Mouse (Mus musculus) embryonic facial prominence, embryonic 13.5 days (tissue): ENCODE results near the gene Cgn. TPM values are rescaled to one million over a fixed set of nuclear protein-coding genes. Genes with fewer than 3 reads are reported as not detected.

Experiments used
- ATAC-seq: fragments of 200-750 bp; cut with Nextera tagmentation; 2 replicates; pipeline ENCODE4 v1.8.0; 2017; ENCODE audit warnings: low read depth; ENCODE audit not compliant: insufficient number of reproducible peaks, insufficient read depth, low FRiP score, low TSS enrichment
- H3K27ac ChIP-seq: fragments of 300-500 bp; sonication (generic); 2 replicates; pipeline ENCODE4 v1.5.1; 2015; ENCODE audit warnings: moderate library complexity, mild to moderate bottlenecking, inconsistent platforms
- H3K27me3 ChIP-seq: fragments of 300-500 bp; sonication (generic); 2 replicates; pipeline ENCODE4 v1.6.1; 2015; ENCODE audit warnings: mild to moderate bottlenecking, inconsistent platforms
- H3K36me3 ChIP-seq: fragments of 300-500 bp; sonication (generic); 2 replicates; pipeline ENCODE4 v1.6.1; 2015; ENCODE audit warnings: mild to moderate bottlenecking, inconsistent platforms
- H3K4me1 ChIP-seq: fragments of 300-500 bp; sonication (generic); 2 replicates; pipeline ENCODE4 v1.6.1; 2015; ENCODE audit warnings: inconsistent platforms
- H3K4me2 ChIP-seq: fragments of 300-500 bp; sonication (generic); 2 replicates; pipeline ENCODE4 v1.6.1; 2015; ENCODE audit warnings: moderate library complexity, mild to moderate bottlenecking, inconsistent platforms
- H3K4me3 ChIP-seq: fragments of 300-500 bp; sonication (generic); 2 replicates; pipeline ENCODE4 v1.5.1; 2015; ENCODE audit warnings: mild to moderate bottlenecking, inconsistent platforms
- H3K9ac ChIP-seq: fragments of 300-500 bp; sonication (generic); 2 replicates; pipeline ENCODE4 v1.6.1; 2015; ENCODE audit warnings: mild to moderate bottlenecking, inconsistent platforms
- H3K9me3 ChIP-seq: fragments of 300-500 bp; sonication (generic); 2 replicates; pipeline ENCODE4 v1.6.1; 2016; ENCODE audit warnings: inconsistent platforms
- WGBS: fragments of 180-500 bp; shearing (Covaris S2); methylation state at CpG from one replicate; pipeline ENCODE4 v1.1.7; 2015; ENCODE audit warnings: mixed read lengths; 5-methylcytosine and 5-hydroxymethylcytosine counted together
- polyA plus RNA-seq: library from polyadenylated mRNA; unstranded; fragments of >200 nt; fragmentation: Nextera tagmentation; extraction: Ambion mirVana; gene quantifications from 2 replicates; pipeline ENCODE4 v1.2.1, GENCODE M21; 2015

Cgn gene
- polyA plus RNA-seq: 7.2 and 9.7 TPM in 2 replicates

DNA sequence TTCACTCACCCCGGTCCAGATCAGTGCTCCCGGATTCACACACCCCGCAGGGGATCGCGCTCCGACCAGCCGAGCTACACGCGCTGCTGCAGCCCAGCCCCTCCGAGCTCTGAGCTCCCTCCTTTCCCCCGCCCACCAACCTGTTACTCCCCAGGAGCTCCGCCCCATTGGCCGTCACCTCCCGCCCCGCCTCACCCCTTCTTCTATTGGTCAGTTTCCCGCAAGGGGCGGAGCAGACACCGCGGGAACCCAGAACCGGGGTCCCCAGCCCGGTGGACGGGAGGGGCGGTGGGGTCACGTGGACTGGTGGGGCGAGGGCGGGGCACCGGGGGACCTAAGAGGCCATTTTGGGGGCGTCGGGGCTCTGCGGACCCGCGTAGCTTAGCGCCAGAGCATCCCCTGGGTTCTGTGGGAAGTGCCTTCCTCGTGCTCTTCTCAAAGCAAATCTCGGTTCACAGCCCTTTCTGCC is at the start of gene Cgn:
TSS of gene Cgn (minus strand) at position 126 of the 469 bp plus-strand sequence.
- Histone ChIP-seq H3K4me2 (peak within 1 kb of the TSS; percentile 89), H3K9me3 (no peaks in the 10 kb centered on the region), H3K27ac (peak within 1 kb of the TSS; percentile 68), H3K9ac (peak within 1 kb of the TSS; percentile 74), H3K4me1 (peaks cover 12% of the 10 kb centered on the region), H3K27me3 (peaks cover 11% of the 10 kb centered on the region), H3K36me3 (no peaks in the 10 kb centered on the region), H3K4me3 (peak within 1 kb of the TSS; percentile 55)
- 1% methylated on average over 35 of the region's 35 CpGs for WGBS
- ATAC-seq: peak; percentile 90

DNA sequence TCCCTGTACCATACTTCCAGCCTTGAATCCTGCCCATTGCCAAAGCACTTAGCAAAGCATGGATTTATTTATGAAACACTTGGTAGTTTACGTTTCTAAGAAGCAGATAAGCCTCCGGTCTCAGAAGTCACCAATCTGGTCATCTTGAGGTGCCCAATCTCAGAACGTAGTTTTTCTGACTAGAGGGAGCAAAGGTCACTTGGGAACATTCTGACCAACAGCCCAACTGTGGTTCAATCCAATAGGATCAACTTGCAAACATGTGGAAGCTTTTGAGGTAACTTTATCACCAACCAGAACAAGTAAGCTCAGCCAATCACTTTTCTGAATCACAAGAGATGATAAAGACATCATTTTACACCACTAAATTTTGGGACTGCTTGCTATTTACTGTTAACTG is 49.1 kb upstream of the Cgn start:
- no peak overlapping the region for H3K4me2 ChIP-seq
- H3K4me1 ChIP-seq: peaks cover 18% of the 10 kb centered on the region
- no peak overlapping the region for H3K27ac ChIP-seq
- 0 out of 2 replicates have a peak, but pooled peaks cover 3% of the 10 kb centered on the region for H3K9me3 ChIP-seq
- 0 out of 2 replicates have a peak, but pooled peaks cover 11% of the 10 kb centered on the region for H3K27me3 ChIP-seq
- no peak overlapping the region for H3K9ac ChIP-seq
- no peak for ATAC-seq
- no peak overlapping the region for H3K4me3 ChIP-seq
- H3K36me3 ChIP-seq: no peaks in the 10 kb centered on the region
- WGBS: 73% methylated on average over 3 of the region's 3 CpGs

DNA sequence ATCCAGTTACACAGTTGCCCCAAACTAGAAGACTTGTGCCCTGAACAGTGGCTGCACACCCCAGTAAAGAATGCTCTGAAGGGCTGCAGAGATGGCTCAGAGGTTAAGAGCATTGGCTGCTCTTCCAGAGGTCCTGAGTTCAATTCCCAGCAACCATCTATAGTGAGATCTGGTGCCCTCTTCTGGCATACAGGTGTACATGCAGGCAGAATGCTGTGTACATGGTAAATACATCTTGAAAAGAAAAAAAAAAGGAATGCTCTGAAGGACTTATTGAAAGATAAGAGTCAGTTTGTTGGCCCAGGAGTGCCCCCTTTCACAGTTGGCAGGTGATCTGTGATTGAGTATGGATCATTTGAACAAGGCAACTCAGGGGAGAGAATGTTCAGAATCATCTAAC is 47.1 kb upstream of the Cgn start:
- H3K4me2 ChIP-seq: no peak overlapping the region
- ATAC-seq: no peak
- no peak overlapping the region for H3K4me3 ChIP-seq
- no peak overlapping the region for H3K27ac ChIP-seq
- no peaks in the 10 kb centered on the region for H3K36me3 ChIP-seq
- 0 out of 2 replicates have a peak, but pooled peaks cover 3% of the 10 kb centered on the region for H3K9me3 ChIP-seq
- no peaks in the 10 kb centered on the region; the same call in 1 of the 2 replicates for H3K4me1 ChIP-seq
- 0 out of 2 replicates have a peak, but pooled peaks cover 11% of the 10 kb centered on the region for H3K27me3 ChIP-seq
- H3K9ac ChIP-seq: no peak overlapping the region

DNA sequence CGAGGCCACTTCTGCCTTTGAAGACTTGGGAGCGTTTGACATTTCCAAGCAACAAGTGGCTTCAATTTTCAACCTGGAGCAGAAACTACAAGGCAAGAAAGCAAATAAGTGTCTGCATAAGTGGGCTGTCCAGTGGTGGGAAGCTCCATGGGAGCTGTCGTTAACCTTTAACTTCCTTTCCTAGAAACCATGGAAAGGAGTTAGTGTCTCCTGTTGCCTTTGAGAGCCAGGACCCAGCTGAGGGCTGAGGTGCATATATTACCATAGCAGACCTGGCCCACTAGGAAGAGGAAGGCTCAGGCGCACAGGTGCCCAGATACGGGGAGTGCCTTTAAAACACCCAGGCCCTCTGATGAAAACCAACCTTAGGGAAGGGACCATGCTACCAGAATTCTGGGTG is 46.4 kb upstream of the Cgn start:
- Histone ChIP-seq H3K4me2 (no peak overlapping the region), H3K4me3 (no peak overlapping the region), H3K27me3 (0 out of 2 replicates have a peak, but pooled peaks cover 11% of the 10 kb centered on the region), H3K27ac (no peak overlapping the region), H3K4me1 (no peaks in the 10 kb centered on the region), H3K9ac (no peak overlapping the region), H3K9me3 (0 out of 2 replicates have a peak, but pooled peaks cover 3% of the 10 kb centered on the region), H3K36me3 (no peaks in the 10 kb centered on the region)
- WGBS: 74% methylated on average over 5 of the region's 5 CpGs
- no peak for ATAC-seq

DNA sequence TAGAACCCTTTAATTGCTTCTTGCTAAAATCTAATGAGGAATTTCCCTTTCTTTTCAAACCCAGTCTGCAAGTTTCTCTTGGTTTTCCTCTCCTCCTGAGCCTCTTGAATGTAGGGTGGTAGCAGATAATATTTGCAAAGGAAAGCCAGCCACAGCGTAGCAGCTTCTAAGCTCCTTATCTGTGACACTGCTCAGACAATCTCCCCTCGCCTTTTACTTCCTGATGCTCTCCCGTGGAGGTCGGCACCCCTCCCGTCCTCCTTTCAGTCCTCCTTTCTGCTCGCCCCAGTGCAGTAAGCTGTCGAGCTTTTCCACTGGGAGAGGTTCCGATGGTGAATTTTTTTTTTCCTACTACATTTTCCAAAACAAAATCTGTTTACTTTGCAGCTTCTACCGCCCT is 45.8 kb upstream of the Cgn start:
- WGBS: 19% methylated on average over 9 of the region's 9 CpGs

DNA sequence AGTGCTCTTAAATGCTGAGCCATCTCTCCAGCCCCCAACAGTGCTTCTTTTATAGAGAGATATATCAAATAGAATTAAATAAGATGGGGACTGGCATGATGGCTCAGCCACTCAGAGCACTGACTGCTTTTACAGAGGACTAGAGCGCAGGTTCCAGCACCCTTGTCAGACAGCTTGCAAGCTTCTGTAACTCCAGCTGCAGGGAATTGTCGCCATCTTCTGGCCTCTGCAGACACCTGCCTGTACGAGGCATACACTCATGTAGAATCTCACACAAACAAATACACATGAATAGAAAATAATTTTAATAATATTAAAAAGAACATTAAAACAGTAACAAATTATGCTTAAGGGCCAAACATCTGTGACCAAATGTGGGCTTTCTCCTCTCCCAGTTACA is 37.8 kb upstream of the Cgn start:
- H3K9me3 ChIP-seq: no peaks in the 10 kb centered on the region
- H3K4me1 ChIP-seq: 0 out of 2 replicates have a peak, but pooled peaks cover 5% of the 10 kb centered on the region
- H3K9ac ChIP-seq: no peak overlapping the region
- H3K27me3 ChIP-seq: no peaks in the 10 kb centered on the region
- H3K36me3 ChIP-seq: no peaks in the 10 kb centered on the region
- H3K4me3 ChIP-seq: no peak overlapping the region
- ATAC-seq: no peak
- H3K27ac ChIP-seq: no peak overlapping the region
- H3K4me2 ChIP-seq: no peak overlapping the region
- WGBS: 74% methylated on average over 3 of the region's 3 CpGs

More for the DNA sequence above, 45.8 kb upstream of the Cgn start:
- H3K27ac ChIP-seq: no peak overlapping the region
- H3K4me1 ChIP-seq: no peaks in the 10 kb centered on the region
- H3K4me2 ChIP-seq: no peak overlapping the region
- H3K36me3 ChIP-seq: no peaks in the 10 kb centered on the region
- no peak for ATAC-seq
- 0 out of 2 replicates have a peak, but pooled peaks cover 3% of the 10 kb centered on the region for H3K9me3 ChIP-seq
- no peak overlapping the region for H3K4me3 ChIP-seq
- 0 out of 2 replicates have a peak, but pooled peaks cover 11% of the 10 kb centered on the region for H3K27me3 ChIP-seq
- H3K9ac ChIP-seq: no peak overlapping the region

DNA sequence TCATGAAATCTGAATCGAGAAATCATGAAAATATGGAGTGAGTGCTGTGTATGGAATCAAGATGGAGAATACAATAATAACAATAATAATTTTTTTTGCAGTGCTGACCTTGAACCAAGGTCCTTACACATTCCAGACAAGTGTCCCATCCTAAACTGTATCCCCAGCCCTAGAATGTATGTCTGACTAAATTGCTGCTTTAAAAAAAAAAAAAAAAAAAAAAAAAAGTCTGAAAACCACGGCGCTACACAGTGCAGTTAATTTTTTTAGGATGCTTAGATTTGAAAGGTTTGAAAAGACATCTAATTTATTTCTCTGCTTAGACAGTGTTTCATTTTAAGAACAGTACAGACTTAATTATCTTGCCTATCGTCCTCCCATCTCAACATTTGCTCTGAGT is 35.8 kb upstream of the Cgn start:
- no peaks in the 10 kb centered on the region for H3K27me3 ChIP-seq
- H3K36me3 ChIP-seq: no peaks in the 10 kb centered on the region
- H3K9ac ChIP-seq: no peak overlapping the region
- no peak for ATAC-seq
- H3K9me3 ChIP-seq: no peaks in the 10 kb centered on the region
- H3K4me2 ChIP-seq: peak overlapping the region; percentile 70
- 78% methylated on average over 4 of the region's 4 CpGs for WGBS
- H3K27ac ChIP-seq: 0 out of 2 replicates have a peak overlapping the region, but pooled peaks have one; percentile 93
- peak overlapping the region; percentile 67; the same call in 1 of the 2 replicates for H3K4me3 ChIP-seq
- H3K4me1 ChIP-seq: 0 out of 2 replicates have a peak, but pooled peaks cover 5% of the 10 kb centered on the region

DNA sequence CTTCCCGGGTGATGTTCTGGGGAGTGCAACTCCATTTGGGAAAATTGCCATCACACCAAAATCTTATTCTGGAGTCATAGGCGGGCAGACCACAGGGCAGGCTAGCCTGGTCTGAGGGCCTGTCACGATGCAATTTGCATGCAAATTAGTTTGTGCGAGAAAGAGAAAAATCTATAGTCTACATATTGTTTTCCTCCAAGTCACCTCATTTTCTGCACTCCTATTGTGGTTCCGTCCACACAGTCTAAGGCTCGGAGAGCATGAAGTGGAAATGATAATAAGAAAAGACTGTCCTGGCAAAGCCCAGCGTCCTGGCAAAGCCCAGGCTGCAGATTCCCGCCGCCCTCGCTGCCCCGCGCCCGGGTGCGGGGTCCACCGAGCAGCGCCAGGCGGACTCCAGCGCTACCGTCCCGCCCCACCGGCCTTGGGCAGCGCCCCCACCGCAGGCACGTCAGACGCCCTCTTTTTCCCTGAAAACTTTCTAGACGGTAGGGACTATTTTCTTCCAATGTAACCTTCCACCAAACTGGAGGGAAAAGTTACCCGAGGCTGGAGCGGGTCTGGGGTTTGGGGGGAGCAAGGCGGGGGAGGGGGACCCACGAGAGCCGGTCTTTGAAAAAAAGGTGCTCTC is 34.8 kb upstream of the Cgn start:
- peak overlapping the region; percentile 89 for H3K9ac ChIP-seq
- H3K4me1 ChIP-seq: 0 out of 2 replicates have a peak, but pooled peaks cover 5% of the 10 kb centered on the region
- H3K4me2 ChIP-seq: peak overlapping the region; percentile 70
- peak overlapping the region; percentile 93 for H3K27ac ChIP-seq
- WGBS: 2% methylated on average over 31 of the region's 31 CpGs
- H3K4me3 ChIP-seq: peak overlapping the region; percentile 67
- ATAC-seq: no peak
- no peaks in the 10 kb centered on the region for H3K27me3 ChIP-seq
- no peaks in the 10 kb centered on the region for H3K9me3 ChIP-seq
- no peaks in the 10 kb centered on the region for H3K36me3 ChIP-seq

DNA sequence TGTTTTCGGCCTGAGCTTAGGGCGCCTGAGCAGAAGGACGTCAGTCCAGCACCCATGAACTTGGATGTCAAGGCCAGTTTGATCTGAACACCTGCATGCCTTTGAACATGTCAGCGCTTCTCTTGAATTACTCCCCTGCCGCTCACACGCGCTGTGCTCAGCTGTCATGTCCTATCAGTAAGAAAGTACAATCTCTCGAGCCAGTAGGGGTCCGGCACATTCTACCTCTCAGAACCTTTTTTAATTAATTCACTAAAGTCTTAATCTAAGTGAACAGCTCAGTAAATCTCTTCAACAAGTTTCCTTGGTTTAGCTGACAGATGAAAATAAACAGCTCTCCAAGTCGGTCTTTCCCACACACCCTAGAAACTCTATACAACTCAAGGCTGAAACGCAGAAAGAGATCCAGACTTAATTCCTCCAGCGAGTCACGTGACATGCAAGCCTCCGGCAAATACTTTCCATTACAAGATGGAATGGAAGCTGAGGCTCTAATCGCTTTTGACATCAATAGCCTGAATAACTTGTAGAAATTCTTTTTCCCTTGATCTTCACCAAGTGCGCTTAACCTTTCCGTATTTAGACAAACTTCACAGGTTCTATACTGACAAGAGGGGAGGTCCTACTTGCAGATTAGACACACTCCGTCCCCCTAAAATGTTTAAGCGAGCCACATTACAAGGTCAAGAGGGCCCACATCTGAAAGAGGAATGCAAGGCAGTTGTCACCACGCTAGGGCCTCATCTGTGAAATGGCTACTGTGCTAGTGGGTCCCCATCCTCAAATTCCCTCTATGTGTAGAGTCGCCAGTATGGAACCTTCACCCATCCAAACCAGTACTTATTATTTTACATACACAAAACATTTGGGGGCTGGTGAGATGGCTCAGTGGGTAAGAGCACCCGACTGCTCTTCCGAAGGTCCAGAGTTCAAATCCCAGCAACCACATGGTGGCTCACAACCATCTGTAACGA is 33.4 kb upstream of the Cgn start:
- Histone ChIP-seq H3K4me2 (0 out of 2 replicates have a peak overlapping the region, but pooled peaks have one; percentile 0), H3K27me3 (no peaks in the 10 kb centered on the region)

DNA sequence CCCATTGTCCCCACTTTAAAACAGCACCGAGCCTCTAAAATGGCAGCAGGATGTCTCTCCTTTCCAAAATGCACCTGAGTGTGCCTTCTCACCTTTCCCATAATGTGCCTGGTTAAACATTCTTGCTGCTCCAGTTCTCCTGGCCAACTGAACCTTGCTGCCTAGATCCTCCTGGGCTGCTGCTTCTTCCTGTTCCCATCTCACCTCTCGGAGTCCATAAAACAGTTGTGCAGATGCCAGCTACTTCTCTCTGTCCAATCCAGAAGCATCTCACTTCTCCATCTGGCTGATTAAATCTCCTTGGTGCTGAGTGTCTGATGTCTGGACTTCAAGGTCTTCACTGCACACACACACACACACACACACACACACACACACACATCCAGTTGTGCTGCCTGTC is 31.4 kb upstream of the Cgn start:
- WGBS: 81% methylated on average over 2 of the region's 2 CpGs
- Histone ChIP-seq H3K4me2 (no peak overlapping the region), H3K36me3 (no peaks in the 10 kb centered on the region), H3K9me3 (no peaks in the 10 kb centered on the region), H3K9ac (no peak overlapping the region), H3K27me3 (0 out of 2 replicates have a peak, but pooled peaks cover 2% of the 10 kb centered on the region), H3K4me1 (0 out of 2 replicates have a peak, but pooled peaks cover 5% of the 10 kb centered on the region), H3K27ac (no peak overlapping the region), H3K4me3 (no peak overlapping the region)
- ATAC-seq: no peak

More for the DNA sequence above, 33.4 kb upstream of the Cgn start:
- Histone ChIP-seq H3K27ac (peak overlapping the region; percentile 48; the same call in 1 of the 2 replicates), H3K36me3 (no peaks in the 10 kb centered on the region), H3K9ac (no peak overlapping the region), H3K4me1 (0 out of 2 replicates have a peak, but pooled peaks cover 5% of the 10 kb centered on the region), H3K4me3 (no peak overlapping the region), H3K9me3 (no peaks in the 10 kb centered on the region)
- WGBS: 49% methylated on average over 24 of the region's 24 CpGs
- no peak for ATAC-seq

DNA sequence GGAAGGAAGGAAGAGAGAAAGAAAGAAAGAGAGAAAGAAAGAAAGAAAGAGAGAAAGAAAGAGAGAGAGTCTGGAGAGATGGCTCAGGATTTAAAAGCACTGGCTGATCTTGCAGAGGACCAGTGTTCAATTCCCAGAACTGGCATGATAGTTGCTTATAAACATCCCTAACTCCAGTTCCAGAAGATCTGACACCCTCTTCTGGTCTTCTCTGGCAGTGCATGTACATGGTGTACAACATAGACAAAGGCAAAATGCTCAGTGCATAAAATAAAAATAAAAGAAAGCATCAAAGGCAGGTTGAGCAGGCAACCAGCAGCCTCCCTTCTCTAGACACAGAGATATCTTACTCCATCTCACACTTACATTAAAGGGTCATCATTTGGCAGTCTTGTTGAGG is 29.3 kb upstream of the Cgn start:
- 0 out of 2 replicates have a peak, but pooled peaks cover 2% of the 10 kb centered on the region for H3K27me3 ChIP-seq
- ATAC-seq: no peak
- no peaks in the 10 kb centered on the region for H3K9me3 ChIP-seq
- no peaks in the 10 kb centered on the region for H3K36me3 ChIP-seq
- H3K4me2 ChIP-seq: no peak overlapping the region
- no peak overlapping the region for H3K4me3 ChIP-seq
- H3K27ac ChIP-seq: no peak overlapping the region
- H3K9ac ChIP-seq: no peak overlapping the region
- 0 out of 2 replicates have a peak, but pooled peaks cover 5% of the 10 kb centered on the region for H3K4me1 ChIP-seq
